Mouse (Mus musculus) heart, postnatal 0 days (tissue): Measurements from ENCODE around the gene Spsb2.

ENCODE experiments used
- CTCF ChIP-seq: IDR thresholded peaks from 2 replicates; pipeline ENCODE4 v1.5.1; 2016; ENCODE audit warnings: antibody characterized with exemption, control low read depth, low read depth
- EP300 ChIP-seq: IDR thresholded peaks from 2 replicates; pipeline ENCODE4 v1.6.1; 2016; ENCODE audit warnings: antibody characterized with exemption, low read depth

GRCm38 (mm10) chr6:124809052-124809774 lies 752 bp downstream of the Spsb2 start:
- TF ChIP-seq EP300, result no peak
- TF ChIP-seq CTCF, result peak; percentile 79
